Mouse (Mus musculus) activated CD4-positive, CD25-positive, alpha-beta regulatory T cell, adult 4 months (primary cell): ENCODE measurements around the gene Trmt10a. TPM values are rescaled to one million over a fixed set of nuclear protein-coding genes. Genes with fewer than 3 reads are reported as not detected.
"Not testable (repeated sequence)": the region's sequence is repeated elsewhere in the genome, so short reads cannot be mapped to it uniquely, and the experiment has no call there.

Experiments used
- ATAC-seq: one replicate; pipeline ENCODE4 v1.8.0; 2017
- polyA plus RNA-seq, 2 experiments: library from polyadenylated mRNA; unstranded; fragments of 100-300 nt; shearing (Covaris generic); gene quantifications; one replicate each; pipeline ENCODE4 v1.2.1; 2017

Gene Trmt10a
- polyA plus RNA-seq, 2 experiments from 2014 or later: 8.7 to 10.0 TPM

DNA sequence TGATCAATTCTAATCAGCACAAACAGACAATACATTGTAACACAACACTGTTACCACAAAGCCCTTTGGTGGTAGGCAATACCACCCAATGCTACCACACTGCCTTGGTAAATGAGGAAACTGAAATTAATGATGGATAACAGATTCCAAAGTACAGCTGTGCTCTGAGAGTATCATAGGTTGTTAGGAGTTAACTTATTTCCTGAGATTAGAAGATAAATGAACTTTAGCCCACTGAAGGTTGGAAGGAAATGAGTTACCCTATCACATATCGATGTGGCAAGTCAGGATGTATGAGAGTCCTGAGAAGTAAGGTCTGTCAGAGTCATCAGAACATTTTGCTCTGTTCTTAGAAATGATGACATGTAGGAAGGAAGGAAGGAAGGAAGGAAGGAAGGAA, 8.7 kb upstream of the Trmt10a start:
- ATAC-seq: no peak

DNA sequence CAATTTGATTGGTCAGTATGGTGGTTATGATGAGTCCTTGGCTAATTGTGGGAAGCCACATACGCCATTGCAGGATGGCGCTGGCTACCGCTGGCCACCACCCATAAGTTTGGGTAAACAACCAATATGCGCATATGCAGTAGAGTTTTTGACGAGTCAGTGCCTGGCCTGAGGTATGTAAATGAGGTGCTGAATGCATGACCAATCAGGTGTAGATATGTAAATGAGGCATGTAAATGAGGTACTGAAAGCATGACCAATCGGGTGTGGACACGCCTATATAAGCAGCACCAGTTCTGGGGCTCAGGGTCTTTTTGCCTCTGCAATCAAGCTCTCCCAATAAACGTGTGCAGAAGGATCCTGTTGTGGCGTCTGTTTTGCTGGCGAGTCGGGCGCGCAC, 5.1 kb upstream of the Trmt10a start:
- not testable (repeated sequence) for ATAC-seq

- ATAC-seq: no peak
These were observed 3.6 kb upstream of the Trmt10a start for GRCm38 (mm10) chr3:138139663-138140062.

- ATAC-seq: no peak
These were observed 1.1 kb upstream of the Trmt10a start for GRCm38 (mm10) chr3:138142052-138142732.

- ATAC-seq: no peak
These were observed 424 bp upstream of the Trmt10a start for GRCm38 (mm10) chr3:138142733-138143314.

DNA sequence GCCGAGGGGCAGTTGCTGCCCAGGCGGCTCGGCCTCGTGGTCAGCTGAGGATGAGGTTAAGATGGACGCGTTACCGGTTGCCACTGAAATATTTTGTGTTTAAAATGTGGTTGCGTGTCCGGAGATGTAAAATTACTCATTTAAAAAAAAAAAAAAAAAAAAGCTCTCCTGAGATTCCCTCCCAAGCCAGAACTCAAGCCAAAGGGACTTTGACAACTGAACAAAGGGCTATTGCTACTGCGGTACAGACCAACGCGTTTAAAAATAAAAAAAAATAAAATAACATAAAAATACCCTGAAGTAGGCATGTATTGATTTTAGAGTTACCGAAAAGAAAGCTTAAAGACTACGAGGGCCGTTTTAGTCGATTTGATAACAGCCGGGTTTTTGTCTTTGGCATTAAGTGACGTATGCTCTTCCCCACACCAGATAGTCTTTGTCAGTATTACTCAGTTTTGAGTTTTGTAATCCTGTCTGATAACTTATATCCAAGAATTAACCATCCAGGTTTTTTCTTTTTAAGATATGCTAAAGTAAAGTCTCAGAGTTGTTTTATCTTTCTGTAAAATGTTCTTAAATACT, 903 bp downstream of the Trmt10a start:
- no peak for ATAC-seq

GRCm38 (mm10) chr3:138144642-138145171, 1.5 kb downstream of the Trmt10a start, which contains the start of gene Mttp:
Gene Mttp (minus strand): TSS chr3:138144968.
- peak; percentile 41 for ATAC-seq

DNA sequence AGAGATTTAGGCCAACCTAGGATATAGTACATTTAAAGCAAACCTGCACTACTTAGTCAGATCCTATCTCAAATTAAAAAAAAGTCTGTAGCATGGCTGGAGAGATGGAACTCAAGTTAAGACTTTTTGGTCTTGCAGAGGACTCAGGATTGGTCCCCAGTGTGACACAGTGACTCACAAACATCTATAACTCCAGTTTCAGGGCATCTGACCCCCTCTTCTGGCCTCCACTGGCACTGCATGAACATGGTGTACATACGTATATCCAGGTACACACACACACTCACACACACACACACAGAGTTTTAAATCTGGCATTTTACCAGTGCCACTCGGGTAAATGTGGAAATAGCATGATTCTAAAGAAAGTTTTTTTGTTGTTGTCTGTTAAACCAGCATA, 5.6 kb downstream of the Trmt10a start:
- no peak for ATAC-seq

DNA sequence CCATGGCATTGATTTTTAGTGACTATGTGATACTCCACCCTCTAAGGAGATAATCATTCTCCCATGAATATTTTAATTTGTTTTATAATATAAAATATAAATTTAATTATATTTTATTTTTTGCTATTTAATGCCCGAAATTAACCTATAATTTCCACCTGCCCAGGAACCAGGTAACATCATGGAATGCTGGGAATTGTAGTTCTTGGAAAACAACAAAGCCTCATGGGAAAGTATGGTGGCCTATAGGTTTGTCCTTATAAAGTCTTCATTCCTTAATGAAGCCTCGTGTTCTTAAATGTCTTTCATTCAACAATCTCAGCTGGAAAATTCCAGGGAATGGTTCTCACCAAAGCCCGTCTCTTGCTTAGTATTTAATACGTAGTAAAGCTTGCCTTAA, 11.8 kb downstream of the Trmt10a start:
- ATAC-seq: no peak

DNA sequence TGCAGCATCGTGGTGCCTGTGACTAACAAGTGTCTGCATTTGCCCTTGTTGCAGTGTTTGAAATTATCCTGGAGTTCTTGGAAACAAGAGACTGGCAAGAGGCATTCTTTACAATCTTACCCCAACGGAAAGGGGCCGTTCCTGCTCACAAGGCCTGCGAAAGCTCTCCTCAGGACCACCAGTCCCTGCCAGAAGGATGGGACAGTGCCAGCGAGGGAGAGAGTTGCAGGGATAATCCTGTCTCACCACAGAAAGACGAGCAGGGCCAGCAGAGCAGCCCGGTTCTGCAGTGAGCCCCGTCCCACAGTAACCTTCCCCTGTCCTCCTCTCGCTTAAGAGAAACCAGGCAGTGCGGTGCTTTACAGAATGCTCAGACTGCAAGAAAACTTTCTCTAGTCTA, 13.4 kb downstream of the Trmt10a start:
- ATAC-seq: no peak

- ATAC-seq: no peak
These were observed 18.4 kb downstream of the Trmt10a start for GRCm38 (mm10) chr3:138161623-138162022.

DNA sequence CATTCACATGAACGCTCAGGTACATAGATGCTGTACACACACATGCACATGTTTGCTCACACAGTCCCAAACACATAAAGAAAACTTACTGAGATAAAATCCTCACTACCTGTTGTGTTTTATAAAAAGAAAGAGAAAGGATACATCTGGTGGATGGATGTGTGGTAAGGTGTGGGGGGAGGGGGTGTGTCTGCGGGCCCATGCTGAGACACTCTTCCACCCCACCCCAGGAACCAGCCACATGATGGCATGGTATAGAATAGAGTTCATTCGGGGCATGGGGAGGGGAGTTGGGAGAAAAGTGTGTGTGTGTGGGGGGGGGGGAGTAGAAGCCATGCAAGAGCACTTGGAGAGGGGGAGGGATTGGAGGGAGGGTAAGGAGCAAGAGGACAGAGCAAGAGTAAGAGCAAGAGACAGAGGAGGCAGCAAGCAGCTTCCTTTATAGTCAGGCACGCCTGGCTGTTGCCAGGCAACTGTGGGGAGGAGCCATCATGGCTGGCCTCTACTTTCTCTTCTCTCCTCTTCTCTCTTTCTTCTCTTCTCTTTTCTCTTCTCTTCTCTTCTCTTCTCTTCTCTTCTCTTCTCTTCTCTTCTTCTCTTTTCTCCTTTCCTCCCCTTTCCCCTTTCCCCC, 19.4 kb downstream of the Trmt10a start:
- no peak for ATAC-seq

DNA sequence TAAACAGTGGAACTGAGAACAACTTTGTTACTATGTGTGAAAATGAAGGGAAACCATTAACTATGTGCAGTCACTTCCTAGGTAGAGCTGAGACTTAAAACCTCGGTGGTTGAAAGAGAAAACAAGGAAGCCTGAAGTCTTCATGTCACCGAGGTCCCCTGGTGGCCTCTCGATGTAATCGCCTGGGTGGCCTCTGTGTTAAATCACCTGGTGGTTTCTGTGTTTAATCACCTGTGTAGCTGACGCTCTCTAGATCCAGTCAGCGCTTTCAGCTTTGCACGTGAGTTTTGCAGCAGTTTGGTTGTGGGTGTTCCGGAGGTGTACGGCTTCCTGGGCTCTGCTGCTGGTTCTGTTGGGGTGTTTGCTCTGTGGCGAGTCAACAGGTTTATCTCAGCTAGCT, 30.0 kb downstream of the Trmt10a start:
- no peak for ATAC-seq

DNA sequence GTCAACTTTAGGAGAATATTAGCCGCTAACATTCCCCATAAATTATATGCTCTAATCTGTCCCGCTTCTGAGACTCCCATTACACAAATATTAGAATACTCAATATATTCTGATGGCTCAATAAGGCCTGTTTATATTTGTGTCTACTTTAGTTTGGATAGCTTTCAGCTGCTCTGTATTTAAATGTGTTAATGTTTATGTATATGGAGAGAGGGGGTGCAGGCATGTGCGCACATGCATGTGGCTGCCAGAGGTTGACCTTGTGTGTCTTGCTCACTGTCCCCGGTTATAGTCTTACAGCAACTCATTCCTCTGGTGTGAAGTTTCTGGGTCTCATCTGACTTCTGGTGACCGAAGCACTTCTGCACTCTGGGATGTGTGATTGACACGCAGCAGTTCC, 32.3 kb downstream of the Trmt10a start:
- ATAC-seq: no peak

DNA sequence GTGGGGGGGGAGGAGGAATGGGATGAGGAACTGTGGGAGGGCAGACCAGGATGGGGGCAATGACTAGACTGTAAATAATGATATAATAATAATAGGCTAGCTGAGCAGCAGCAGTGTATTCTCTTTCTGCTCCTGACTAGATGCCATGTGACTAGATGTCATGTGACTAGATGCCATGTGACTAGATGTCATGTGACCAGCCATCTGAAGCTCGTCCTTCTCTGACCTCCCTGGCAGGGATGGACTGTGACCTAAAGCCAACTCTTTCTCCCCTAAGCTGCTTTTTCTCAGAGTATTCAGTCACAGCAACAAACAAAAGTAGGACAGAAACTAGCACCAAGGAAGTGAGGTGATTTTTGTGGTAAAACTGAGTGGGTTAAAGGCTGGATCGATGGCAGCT, 38.8 kb downstream of the Trmt10a start:
- ATAC-seq: no peak

- no peak for ATAC-seq
These were observed 40.1 kb downstream of the Trmt10a start for GRCm38 (mm10) chr3:138183371-138183770.

- no peak for ATAC-seq
These were observed 42.0 kb downstream of the Trmt10a start for GRCm38 (mm10) chr3:138185290-138185689.

- no peak for ATAC-seq
These were observed 43.0 kb downstream of the Trmt10a start for GRCm38 (mm10) chr3:138185995-138186930.

DNA sequence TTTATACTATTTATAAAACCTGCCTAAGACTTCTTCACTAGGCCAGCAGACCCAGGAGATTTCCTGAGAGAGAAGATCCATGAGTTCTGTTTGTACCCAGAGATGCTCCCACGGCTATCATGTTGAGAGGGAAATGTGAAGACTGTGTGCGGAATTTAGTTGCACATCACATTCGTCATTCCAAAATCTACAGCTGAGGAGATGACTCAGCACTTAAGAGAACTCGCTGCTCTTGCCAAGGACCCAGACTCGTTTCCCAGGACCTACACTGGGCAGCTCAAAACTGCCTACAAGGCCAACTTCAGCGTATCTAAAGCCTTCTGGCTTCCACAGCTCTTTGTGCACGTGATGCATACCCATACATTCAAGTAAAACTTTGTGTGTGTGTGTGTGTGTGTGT, 49.0 kb downstream of the Trmt10a start:
- ATAC-seq: no peak

GRCm38 (mm10) chr3:138193683-138194302, 50.5 kb downstream of the Trmt10a start, which contains the start of gene 4930579F01Rik:
Gene 4930579F01Rik (minus strand): TSS chr3:138193825.
- ATAC-seq: no peak

- no peak for ATAC-seq
These were observed 53.8 kb downstream of the Trmt10a start for GRCm38 (mm10) chr3:138197093-138197492.

DNA sequence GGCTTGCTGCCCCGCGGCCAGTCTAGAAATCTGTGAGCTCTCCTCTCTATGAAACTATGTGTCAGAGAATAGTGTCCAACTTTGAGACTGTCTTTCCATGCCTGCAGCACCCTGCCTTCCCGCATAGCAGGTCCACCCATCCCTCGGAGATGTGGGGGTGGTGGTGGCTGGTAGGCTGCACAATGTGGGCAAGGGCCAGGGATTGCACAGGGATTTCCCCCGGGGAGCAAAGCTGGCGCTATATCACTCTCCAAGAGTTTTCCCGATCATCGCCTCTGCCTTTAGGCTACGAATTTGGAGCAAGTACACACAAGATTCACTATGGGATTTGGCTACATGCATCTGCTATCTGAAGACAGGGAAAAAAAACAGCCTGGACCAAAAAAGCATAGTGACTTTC, 54.3 kb downstream of the Trmt10a start:
- ATAC-seq: no peak
